Mouse (Mus musculus) cerebellum, postnatal 4 days (tissue): ENCODE measurements around the gene Abhd8.
"Not testable (repeated sequence)": the region's sequence is repeated elsewhere in the genome, so short reads cannot be mapped to it uniquely, and the experiment has no call there.

Experiments used
- DNase-seq, 2 experiments: peaks; one replicate each; pipeline ENCODE4 v3.0.0; 2022; ENCODE audit warnings: low spot score in 2 of 2, mixed read lengths in 1 of 2

Gene Abhd8

DNA sequence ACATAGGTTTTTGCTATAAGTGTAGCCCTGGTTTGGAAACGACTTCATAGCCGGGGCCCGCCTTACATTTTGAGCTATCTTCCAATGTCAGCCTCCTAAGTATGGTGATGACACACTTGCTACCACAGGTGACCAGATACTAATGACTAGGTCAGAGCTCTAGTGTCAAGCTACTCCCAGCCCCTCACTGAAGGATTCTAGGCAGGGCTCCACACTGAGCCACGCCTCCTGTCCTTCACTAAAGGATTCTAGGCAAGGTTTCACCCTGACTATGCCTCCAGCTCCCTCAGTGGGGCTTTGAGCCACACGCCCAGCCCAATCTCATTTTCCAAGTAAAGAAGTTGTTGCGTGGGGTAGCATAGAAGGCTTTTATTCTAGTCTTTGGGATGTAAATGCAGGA is 2.7 kb downstream of the Abhd8 start:
- no peak for DNase-seq

GRCm38 (mm10) chr8:71457659-71458270 is 5.7 kb downstream of the Abhd8 start:
- DNase-seq = no peak

DNA sequence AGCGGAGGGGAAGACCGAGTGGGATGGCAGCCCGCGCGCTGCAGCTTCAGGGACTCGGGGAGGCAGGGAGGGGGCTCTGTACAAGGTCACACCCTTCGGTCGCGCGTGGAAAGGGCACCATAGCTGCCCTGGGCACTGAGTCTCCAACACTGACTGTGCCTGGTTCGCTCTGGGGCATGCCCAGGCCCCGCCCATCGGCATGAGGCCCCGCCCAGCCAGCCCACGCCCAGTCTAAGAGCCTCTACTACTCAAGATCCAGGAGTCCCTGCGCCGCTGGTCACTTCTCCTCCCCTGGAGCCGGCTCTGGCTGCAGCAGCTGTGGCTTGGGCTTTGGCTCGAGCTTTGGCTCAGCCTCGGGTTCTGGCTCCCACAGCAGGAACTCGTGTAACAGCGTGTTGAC is 6.5 kb downstream of the Abhd8 start:
- peak in 1 of 2 experiments; percentile 1 for DNase-seq

GRCm38 (mm10) chr8:71454668-71455067 is 8.8 kb downstream of the Abhd8 start:
- peak in 1 of 2 experiments; percentile 0 for DNase-seq

- peak in 1 of 2 experiments; percentile 0 for DNase-seq
Measured at GRCm38 (mm10) chr8:71452669-71453068, 10.8 kb downstream of the Abhd8 start.

- peak in 1 of 2 experiments; percentile 0 for DNase-seq
Measured at GRCm38 (mm10) chr8:71451777-71452176, 11.7 kb downstream of the Abhd8 start.

- DNase-seq = peak in 1 of 2 experiments; percentile 0
Measured at GRCm38 (mm10) chr8:71451337-71451736, 12.1 kb downstream of the Abhd8 start.

- no peak for DNase-seq
Measured at GRCm38 (mm10) chr8:71445096-71445495, 18.4 kb downstream of the Abhd8 start.

DNA sequence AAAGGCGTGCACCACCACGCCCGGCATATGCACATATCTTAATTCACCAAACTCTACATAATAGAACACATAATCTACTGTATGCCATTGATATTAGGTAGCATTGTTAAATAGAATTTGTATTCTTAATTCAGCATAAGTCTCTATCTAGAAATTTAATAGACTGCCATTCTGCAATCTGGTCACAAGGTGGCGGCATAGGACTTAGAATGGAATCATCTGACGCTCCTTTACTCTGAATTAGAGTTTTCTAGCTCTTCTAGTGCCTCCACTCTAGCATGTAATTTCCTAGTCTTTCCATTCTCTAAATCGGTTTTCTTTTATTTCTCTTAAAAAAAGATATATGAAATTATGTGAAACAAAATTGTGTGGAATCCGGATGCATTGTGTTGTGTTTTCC is 22.1 kb downstream of the Abhd8 start:
- peak in 1 of 2 experiments; percentile 26 for DNase-seq

- DNase-seq = no peak
Measured at GRCm38 (mm10) chr8:71437041-71437440, 26.4 kb downstream of the Abhd8 start.

DNA sequence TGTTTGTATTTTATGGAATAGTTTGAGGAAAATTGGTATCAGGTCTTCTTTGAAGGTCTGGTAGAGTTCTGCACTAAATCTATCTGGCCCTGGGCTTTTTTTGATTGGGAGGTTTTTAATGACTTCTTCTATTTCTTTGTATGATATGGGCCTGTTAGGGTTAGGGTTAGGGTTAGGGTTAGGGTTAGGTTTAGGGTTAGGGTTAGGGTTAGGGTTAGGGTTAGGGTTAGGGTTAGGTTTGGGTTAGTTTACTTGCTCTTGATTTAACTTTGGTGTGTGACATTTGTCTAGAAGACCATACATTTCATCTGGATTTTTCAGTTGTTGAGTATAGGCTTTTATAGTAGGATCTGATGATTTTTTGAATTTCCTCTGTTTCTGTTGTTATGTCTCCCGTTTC is 30.5 kb downstream of the Abhd8 start:
- not testable (repeated sequence) for DNase-seq

DNA sequence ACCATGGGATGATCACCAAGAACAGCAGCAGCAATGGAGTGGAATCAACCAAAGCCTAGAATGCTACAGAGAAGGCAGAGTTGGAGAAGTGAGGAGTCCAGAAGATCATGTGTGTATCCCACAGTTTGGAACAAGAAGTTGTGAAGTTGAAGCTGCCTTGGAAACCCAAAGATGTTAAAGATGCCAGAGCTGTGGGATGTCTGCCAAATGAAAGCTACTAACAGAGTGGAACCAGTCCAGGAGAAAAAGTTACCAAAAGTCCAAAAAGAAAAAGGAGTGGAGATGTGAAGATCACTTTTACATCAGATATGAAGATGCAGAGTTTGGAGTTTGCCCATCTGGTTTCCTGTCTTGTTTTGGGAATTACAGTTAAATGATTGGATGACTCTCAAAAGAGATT is 41.3 kb downstream of the Abhd8 start:
- DNase-seq = no peak

DNA sequence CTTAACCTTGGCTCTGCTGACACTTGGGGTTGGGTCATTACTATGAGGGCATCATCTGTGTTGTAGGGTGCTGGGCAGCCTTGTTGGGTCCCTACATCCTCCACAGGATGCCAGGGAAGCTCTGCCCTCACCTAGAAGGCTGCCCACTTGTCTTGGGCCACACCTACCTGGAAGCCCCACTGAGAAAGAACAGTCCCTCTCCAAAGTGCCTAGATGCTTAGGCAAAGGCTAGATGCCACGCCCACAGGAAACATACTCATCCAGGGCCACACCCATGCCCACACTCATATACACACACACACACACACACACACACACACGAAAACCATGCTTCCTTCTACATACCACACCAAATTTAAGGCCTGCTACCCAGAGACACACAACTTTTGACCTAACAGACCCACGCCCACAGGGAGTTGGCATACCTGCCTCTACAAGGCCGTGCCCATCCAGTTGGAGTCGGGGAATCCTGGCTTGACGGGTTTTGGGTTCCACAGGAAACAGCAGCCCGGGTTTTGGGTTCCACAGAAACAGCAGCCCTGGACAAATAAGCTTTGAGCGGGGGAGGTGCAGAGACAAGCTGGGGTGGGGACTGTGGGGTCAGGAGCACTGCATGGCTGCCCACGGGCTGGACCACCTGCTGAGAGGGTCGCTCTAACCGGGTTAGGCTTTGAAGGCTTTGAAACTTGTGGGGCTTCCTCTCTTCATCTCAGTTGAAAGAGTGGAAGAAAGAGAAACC is 51.8 kb downstream of the Abhd8 start:
- no peak for DNase-seq

DNA sequence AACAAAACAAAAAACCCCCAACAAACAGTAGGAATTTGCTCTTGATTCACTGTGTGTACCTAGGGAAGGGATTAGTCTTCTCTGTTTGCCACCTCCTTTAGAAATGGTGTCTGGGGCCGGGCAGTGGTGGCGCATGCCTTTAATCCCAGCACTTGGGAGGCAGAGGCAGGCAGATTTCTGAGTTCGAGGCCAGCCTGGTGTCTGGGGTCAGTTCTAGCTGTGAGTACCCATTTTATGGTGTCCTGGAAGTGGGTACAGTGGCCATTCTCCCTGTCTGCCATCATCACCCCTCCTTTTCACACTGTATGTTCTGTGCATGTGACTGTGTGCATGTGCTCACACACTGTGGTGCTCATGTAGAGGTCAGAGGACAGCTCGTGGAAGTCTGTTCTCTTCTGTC is 55.2 kb downstream of the Abhd8 start:
- DNase-seq = no peak

DNA sequence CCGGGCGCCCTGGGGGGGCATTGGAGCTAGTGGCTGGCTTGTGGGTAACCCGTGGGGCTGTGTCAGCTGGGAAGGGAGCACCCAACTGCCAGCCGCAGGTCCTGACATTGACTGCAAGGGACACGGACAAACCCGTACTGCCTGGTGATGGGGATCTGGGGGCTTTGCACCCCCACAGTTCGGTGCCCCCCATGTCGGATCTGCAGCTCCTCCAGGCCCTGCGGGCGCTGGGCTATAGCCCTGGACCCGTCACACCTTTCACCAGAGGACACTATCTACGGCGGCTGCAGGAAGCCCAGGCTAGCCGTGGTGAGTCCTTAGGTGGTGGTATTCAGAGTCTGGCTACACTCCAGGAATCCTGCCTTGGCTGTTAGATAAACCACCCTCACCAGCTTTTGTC is 56.0 kb downstream of the Abhd8 start:
- DNase-seq = no peak
